Mouse (Mus musculus): Measurements from ENCODE around the gene Sh3gl2. TPM values are rescaled to one million over a fixed set of nuclear protein-coding genes. Genes with fewer than 3 reads are reported as not detected.

The Sh3gl2 gene
- polyA plus RNA-seq, 1 experiment from 2014 or later, result 19.6 TPM

DNA sequence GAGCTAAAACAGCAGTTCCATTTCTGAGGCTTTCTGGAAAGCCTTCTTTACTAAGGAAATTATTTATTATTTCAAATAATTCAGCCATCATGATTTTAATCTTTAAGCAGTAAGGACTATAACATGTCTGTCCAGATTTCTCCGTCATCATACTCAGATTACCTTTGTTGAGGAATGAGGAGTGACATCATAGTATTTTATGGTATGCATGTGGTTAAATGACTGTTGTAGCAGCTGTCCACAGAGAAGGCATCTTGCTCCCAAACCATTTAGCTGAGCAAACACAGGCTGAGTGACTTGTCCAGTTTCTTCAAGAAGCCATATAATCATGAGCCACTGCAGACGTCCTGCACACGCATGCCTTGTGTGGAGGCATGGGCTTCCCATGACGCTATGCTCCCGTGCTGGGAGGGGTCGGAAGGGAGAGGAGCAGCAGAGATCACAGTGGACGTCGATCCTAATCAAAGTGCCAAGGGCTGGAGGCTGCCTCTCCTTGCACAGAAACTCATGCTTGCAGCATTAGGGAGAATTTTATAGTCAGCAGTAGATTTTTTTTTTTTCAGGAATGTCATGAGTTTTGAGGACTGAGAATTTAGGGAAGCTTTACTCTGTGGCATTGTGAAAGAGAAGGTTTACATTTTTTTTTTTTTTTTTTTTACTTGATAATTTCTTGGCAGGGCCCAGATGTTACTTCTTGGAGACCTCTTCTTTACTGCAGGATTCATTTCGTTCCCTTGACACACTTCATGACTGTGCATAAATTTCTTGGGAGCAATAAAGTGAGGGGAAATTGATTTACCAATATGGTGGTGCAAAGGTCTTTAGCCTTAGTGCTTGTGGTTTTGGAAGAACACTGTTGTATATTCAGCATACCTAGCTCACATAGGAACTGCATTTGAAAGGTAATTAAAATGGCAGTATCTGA, 23.0 kb downstream of the Sh3gl2 start:
- Histone ChIP-seq H3K9ac (replicated peaks; ENCODE audit: low read length) (no peak overlapping the region), H3K9me3 (ENCODE audit: low read length) (no peaks in the 10 kb centered on the region), H3K4me3 (ENCODE audit: low read length) (no peak overlapping the region), H3K27ac (ENCODE audit: low read length) (no peak overlapping the region), H3K4me1 (ENCODE audit: insufficient read depth, low read length) (peaks cover 6% of the 10 kb centered on the region; the same call in 1 of the 2 replicates), H3K27me3 (ENCODE audit: insufficient read depth, low read length) (no peaks in the 10 kb centered on the region), H3K4me2 (replicated peaks; ENCODE audit: low read depth, low read length) (no peak overlapping the region), H3K36me3 (ENCODE audit: insufficient read depth, low read length) (no peaks in the 10 kb centered on the region)
- WGBS, result 48% methylated on average over 9 of the region's 9 CpGs
- ATAC-seq (ENCODE audit: low FRiP score, low TSS enrichment), result peak; percentile 61; the same call in 1 of the 2 replicates

DNA sequence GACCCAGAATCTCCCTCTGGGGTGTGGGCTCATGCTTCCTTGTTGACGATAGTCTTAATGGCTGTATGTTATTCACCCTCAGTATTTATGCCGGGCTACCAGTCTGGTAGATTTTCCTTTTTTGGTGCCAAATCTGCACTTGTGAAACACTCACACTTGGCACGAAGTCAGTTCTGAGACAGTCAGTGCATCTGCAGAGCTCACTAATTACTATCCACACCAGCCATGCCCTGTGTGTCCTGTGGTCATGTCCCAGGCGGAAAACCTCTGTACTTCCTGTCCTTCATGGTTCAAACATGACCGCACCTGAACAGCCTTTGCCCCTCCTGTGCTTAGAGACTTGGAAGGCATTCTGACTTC, 23.6 kb downstream of the Sh3gl2 start:
- Histone ChIP-seq H3K36me3 (ENCODE audit: insufficient read depth, low read length) (no peaks in the 10 kb centered on the region), H3K27me3 (ENCODE audit: insufficient read depth, low read length) (no peaks in the 10 kb centered on the region), H3K9me3 (ENCODE audit: low read length) (no peaks in the 10 kb centered on the region), H3K4me2 (replicated peaks; ENCODE audit: low read depth, low read length) (no peak overlapping the region), H3K27ac (ENCODE audit: low read length) (no peak overlapping the region), H3K4me1 (ENCODE audit: insufficient read depth, low read length) (0 out of 2 replicates have a peak, but pooled peaks cover 6% of the 10 kb centered on the region), H3K9ac (replicated peaks; ENCODE audit: low read length) (no peak overlapping the region), H3K4me3 (ENCODE audit: low read length) (no peak overlapping the region)
- 73% methylated on average over 5 of the region's 5 CpGs for WGBS
- no peak for ATAC-seq (ENCODE audit: low FRiP score, low TSS enrichment)

DNA sequence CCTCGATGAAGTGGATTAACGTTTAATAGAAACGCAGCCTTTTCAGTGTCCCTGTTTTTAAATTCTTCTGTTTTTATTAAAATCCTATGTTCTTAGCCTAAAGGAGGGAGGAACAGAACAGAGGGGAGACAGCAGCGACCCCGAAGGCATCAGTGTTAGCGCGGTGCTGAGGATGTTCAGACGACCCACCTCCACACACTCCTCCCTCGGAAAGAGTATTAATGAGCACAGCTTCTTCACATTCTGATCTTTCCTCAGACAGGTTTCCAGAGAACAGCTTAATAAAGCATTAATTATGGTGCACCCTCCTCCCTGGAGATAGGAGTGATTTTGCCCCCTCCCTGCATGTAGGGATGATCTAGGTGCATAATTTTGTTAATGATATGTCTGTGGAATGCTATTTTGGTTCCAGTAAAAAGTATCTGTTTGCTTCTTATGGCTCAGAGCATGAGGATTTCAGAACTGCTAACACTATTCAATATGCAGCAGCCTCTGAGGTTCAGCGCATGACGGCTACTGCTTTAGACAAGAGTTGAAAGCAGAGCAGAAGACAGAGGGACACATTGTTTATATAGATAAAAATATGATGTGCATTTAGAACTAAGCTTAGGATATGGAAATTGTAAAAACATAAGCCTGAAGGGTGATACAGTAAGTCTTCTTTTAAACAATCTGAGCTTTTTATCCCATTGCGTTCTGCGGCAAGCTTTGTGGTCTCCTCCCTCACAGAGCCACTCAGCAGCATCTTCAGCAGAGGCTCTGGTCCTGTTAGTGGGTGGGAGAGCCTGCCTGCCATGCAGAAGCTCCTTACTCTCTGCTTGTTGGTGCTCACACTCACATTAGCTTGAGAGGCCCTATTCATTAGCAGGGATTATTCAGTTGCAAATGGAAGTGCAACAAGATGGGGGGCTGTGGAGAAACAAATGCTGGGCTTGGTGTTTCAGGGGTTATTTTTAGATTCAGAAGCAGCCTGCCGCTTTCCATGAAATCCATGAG, 27.8 kb downstream of the Sh3gl2 start:
- no peaks in the 10 kb centered on the region for H3K27me3 ChIP-seq (ENCODE audit: insufficient read depth, low read length)
- H3K4me2 ChIP-seq (replicated peaks; ENCODE audit: low read depth, low read length), result no peak overlapping the region
- no peak for ATAC-seq (ENCODE audit: low FRiP score, low TSS enrichment)
- H3K9ac ChIP-seq (replicated peaks; ENCODE audit: low read length), result no peak overlapping the region
- 74% methylated on average over 14 of the region's 14 CpGs for WGBS
- H3K4me1 ChIP-seq (ENCODE audit: insufficient read depth, low read length), result 0 out of 2 replicates have a peak, but pooled peaks cover 6% of the 10 kb centered on the region
- H3K9me3 ChIP-seq (ENCODE audit: low read length), result no peaks in the 10 kb centered on the region
- H3K27ac ChIP-seq (ENCODE audit: low read length), result no peak overlapping the region
- H3K4me3 ChIP-seq (ENCODE audit: low read length), result no peak overlapping the region
- no peaks in the 10 kb centered on the region for H3K36me3 ChIP-seq (ENCODE audit: insufficient read depth, low read length)

DNA sequence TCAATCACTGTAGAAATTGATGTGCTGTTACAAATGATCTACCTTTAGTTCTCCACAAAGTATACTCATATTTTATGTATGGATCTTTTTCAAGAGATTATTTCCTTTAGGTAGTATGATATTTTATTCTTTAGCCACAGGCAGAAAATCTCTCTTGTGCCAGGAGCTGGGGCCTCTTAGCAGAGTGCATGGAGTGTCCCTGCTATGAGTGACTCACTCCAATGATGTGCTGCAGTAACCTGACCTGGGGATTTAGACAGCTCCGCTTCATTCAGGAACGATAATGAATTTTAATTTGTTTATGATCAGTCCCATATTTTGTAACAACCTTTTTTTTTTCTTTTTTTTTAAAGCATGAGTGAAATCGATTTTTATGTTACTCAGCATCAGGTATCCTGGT, 36.7 kb downstream of the Sh3gl2 start:
- 94% methylated on average over 3 of the region's 3 CpGs for WGBS
- H3K9me3 ChIP-seq (ENCODE audit: low read length), result no peaks in the 10 kb centered on the region
- no peaks in the 10 kb centered on the region for H3K27me3 ChIP-seq (ENCODE audit: insufficient read depth, low read length)
- no peak overlapping the region for H3K9ac ChIP-seq (replicated peaks; ENCODE audit: low read length)
- H3K27ac ChIP-seq (ENCODE audit: low read length), result no peak overlapping the region
- H3K4me1 ChIP-seq (ENCODE audit: insufficient read depth, low read length), result no peaks in the 10 kb centered on the region
- H3K4me2 ChIP-seq (replicated peaks; ENCODE audit: low read depth, low read length), result no peak overlapping the region
- H3K36me3 ChIP-seq (ENCODE audit: insufficient read depth, low read length), result no peaks in the 10 kb centered on the region
- no peak overlapping the region for H3K4me3 ChIP-seq (ENCODE audit: low read length)
- ATAC-seq (ENCODE audit: low FRiP score, low TSS enrichment), result no peak

DNA sequence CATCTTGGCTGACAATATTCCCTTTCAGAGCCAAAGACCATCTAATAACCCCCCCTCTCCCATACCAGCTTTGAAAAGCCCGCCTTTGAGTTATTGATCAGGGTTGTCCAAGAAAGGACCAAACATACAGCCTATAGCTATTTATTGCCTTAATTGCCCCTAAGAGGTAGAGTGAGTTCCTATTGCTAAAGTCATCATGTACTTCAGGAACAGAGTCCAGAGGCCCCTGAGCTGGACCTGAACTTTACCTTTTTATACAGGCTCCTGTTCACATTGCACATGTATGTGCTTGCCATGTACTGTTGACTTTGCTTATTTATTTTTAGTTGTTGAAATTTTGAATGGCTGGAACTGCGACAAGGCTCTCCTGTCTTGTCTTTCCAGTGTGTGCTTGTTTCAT, 37.6 kb downstream of the Sh3gl2 start:
- no peak overlapping the region for H3K4me2 ChIP-seq (replicated peaks; ENCODE audit: low read depth, low read length)
- H3K27me3 ChIP-seq (ENCODE audit: insufficient read depth, low read length), result no peaks in the 10 kb centered on the region
- H3K4me1 ChIP-seq (ENCODE audit: insufficient read depth, low read length), result no peaks in the 10 kb centered on the region
- H3K27ac ChIP-seq (ENCODE audit: low read length), result no peak overlapping the region
- H3K9ac ChIP-seq (replicated peaks; ENCODE audit: low read length), result no peak overlapping the region
- no peaks in the 10 kb centered on the region for H3K9me3 ChIP-seq (ENCODE audit: low read length)
- no peaks in the 10 kb centered on the region for H3K36me3 ChIP-seq (ENCODE audit: insufficient read depth, low read length)
- 91% methylated on average over 2 of the region's 2 CpGs for WGBS
- no peak overlapping the region for H3K4me3 ChIP-seq (ENCODE audit: low read length)
- ATAC-seq (ENCODE audit: low FRiP score, low TSS enrichment), result no peak

DNA sequence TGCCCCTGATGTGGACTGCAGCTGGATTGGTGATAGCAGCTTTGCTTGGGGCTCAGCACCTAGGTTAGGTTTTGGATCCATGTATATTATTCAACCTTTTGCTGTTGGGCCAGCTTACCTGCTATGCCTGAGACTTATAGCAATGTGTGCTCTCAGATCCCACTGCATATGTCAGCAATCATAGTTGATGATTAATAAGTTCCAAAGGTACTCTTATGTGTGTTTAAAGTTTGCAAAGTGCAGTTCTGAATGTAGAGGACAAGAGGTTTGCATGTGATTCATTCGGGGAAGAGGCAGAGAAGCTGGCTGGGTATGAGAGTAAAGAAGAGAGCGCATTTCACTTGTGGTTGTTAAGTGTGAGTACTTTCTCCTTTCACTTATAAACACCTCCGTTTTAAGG, 43.7 kb downstream of the Sh3gl2 start:
- no peaks in the 10 kb centered on the region for H3K4me1 ChIP-seq (ENCODE audit: insufficient read depth, low read length)
- no peaks in the 10 kb centered on the region for H3K9me3 ChIP-seq (ENCODE audit: low read length)
- no peak overlapping the region for H3K9ac ChIP-seq (replicated peaks; ENCODE audit: low read length)
- WGBS, result 87% methylated on average over 3 of the region's 3 CpGs
- no peaks in the 10 kb centered on the region for H3K36me3 ChIP-seq (ENCODE audit: insufficient read depth, low read length)
- H3K27me3 ChIP-seq (ENCODE audit: insufficient read depth, low read length), result no peaks in the 10 kb centered on the region
- no peak overlapping the region for H3K4me3 ChIP-seq (ENCODE audit: low read length)
- H3K4me2 ChIP-seq (replicated peaks; ENCODE audit: low read depth, low read length), result no peak overlapping the region
- no peak overlapping the region for H3K27ac ChIP-seq (ENCODE audit: low read length)
- no peak for ATAC-seq (ENCODE audit: low FRiP score, low TSS enrichment)

DNA sequence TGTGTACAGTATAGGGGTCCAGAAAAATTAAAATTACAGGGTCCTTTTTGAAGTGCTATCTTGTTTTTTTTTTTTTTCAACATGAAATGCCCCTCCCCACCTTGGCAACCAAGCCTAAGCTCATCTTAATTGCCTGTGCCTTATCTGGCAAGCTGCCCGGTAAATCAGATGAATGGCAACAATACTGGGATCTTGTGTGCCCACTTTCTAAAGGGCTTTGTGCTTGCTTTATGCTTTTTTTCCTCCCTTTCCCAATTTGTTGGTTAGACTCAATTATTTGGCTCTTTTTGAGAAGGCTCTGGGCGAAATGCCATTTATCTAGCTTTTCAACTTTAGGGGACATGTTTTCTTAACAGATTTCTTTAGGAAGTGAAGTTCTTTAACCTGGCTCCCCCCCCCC, 45.3 kb downstream of the Sh3gl2 start:
- no peaks in the 10 kb centered on the region for H3K27me3 ChIP-seq (ENCODE audit: insufficient read depth, low read length)
- H3K9me3 ChIP-seq (ENCODE audit: low read length), result no peaks in the 10 kb centered on the region
- no peaks in the 10 kb centered on the region for H3K36me3 ChIP-seq (ENCODE audit: insufficient read depth, low read length)
- no peak for ATAC-seq (ENCODE audit: low FRiP score, low TSS enrichment)
- no peak overlapping the region for H3K9ac ChIP-seq (replicated peaks; ENCODE audit: low read length)
- no peak overlapping the region for H3K4me3 ChIP-seq (ENCODE audit: low read length)
- H3K4me1 ChIP-seq (ENCODE audit: insufficient read depth, low read length), result no peaks in the 10 kb centered on the region
- 73% methylated on average over 2 of the region's 2 CpGs for WGBS
- no peak overlapping the region for H3K4me2 ChIP-seq (replicated peaks; ENCODE audit: low read depth, low read length)
- no peak overlapping the region for H3K27ac ChIP-seq (ENCODE audit: low read length)

DNA sequence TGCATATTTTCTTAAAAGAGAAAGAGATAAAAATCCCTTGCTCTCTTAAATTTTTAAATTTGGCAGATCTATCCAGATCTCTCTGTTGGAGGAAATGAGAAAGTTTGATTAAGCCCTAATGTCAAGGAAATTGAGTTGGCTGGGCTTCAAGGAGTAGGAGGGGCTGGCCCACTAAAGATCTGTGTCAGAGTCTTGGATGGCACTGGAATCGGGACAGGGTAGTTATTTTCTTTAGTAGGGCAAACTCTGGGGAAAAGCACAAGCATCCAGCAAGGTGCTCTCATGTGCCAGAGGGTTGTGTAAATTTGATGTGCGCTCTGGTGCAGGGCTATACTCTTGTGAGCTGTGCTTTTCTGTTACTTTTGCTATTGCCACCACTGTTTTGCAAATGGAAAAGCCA, 45.9 kb downstream of the Sh3gl2 start:
- ATAC-seq (ENCODE audit: low FRiP score, low TSS enrichment), result no peak
- WGBS, result 59% methylated on average over 2 of the region's 2 CpGs
- no peaks in the 10 kb centered on the region for H3K9me3 ChIP-seq (ENCODE audit: low read length)

DNA sequence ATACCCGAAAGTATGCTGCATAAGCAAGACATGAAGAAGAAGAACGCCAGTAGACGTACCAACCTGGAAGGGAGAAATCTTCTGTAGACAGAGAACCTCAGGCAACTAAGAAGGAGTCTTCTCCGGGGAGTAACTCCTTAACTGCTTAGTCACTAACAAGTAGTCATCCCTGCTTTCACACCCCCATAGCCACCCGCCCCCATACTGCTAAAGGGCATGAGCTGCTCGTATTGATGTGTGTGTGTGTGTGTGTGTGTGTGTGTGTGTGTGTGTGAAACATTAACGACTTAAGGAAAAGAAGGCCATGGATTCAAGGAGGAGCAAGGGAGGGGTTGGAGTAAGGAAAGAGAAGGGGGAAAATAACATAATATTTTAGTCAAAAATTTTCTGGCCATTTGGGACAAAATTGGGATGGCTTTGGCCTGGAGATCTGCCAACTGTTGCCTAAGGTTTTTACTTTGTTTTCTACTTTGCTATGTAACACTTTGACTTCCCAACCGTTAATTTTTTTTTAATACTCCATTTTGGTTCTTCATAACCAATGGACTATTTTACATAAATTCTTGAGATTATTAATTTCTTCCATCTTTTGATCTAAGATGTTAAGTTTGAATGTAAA, 51.0 kb downstream of the Sh3gl2 start:
- H3K27me3 ChIP-seq (ENCODE audit: insufficient read depth, low read length), result no peaks in the 10 kb centered on the region
- H3K4me1 ChIP-seq (ENCODE audit: insufficient read depth, low read length), result no peaks in the 10 kb centered on the region
- H3K4me3 ChIP-seq (ENCODE audit: low read length), result no peak overlapping the region
- 79% methylated on average over 8 of the region's 8 CpGs for WGBS
- H3K27ac ChIP-seq (ENCODE audit: low read length), result no peak overlapping the region
- no peak for ATAC-seq (ENCODE audit: low FRiP score, low TSS enrichment)
- no peaks in the 10 kb centered on the region for H3K9me3 ChIP-seq (ENCODE audit: low read length)
- H3K4me2 ChIP-seq (replicated peaks; ENCODE audit: low read depth, low read length), result no peak overlapping the region
- no peak overlapping the region for H3K9ac ChIP-seq (replicated peaks; ENCODE audit: low read length)
- H3K36me3 ChIP-seq (ENCODE audit: insufficient read depth, low read length), result no peaks in the 10 kb centered on the region

More for the DNA sequence above, 45.9 kb downstream of the Sh3gl2 start:
- H3K27ac ChIP-seq (ENCODE audit: low read length), result no peak overlapping the region
- no peaks in the 10 kb centered on the region for H3K27me3 ChIP-seq (ENCODE audit: insufficient read depth, low read length)
- no peak overlapping the region for H3K4me2 ChIP-seq (replicated peaks; ENCODE audit: low read depth, low read length)
- no peak overlapping the region for H3K9ac ChIP-seq (replicated peaks; ENCODE audit: low read length)
- no peaks in the 10 kb centered on the region for H3K4me1 ChIP-seq (ENCODE audit: insufficient read depth, low read length)
- no peaks in the 10 kb centered on the region for H3K36me3 ChIP-seq (ENCODE audit: insufficient read depth, low read length)
- no peak overlapping the region for H3K4me3 ChIP-seq (ENCODE audit: low read length)
